Mouse (Mus musculus) kidney, embryonic 14.5 days (tissue): ENCODE data around the gene Hspa5. TPM values are rescaled to one million over a fixed set of nuclear protein-coding genes. Genes with fewer than 3 reads are reported as not detected.

Experiments
- ATAC-seq: fragments of 200-750 bp; cut with Nextera tagmentation; 2 replicates; pipeline ENCODE4 v1.8.0; 2017; ENCODE audit warnings: moderate number of reproducible peaks, mild to moderate bottlenecking, moderate TSS enrichment, moderate library complexity; ENCODE audit not compliant: low FRiP score, low TSS enrichment
- H3K27ac ChIP-seq: fragments of 300-500 bp; sonication (generic); 2 replicates; pipeline ENCODE4 v1.5.1; 2014; ENCODE audit warnings: low read depth, mild to moderate bottlenecking, low read length, moderate library complexity, mixed read lengths
- H3K27me3 ChIP-seq: fragments of 300-500 bp; sonication (generic); 2 replicates; pipeline ENCODE4 v1.6.1; 2014; ENCODE audit warnings: mild to moderate bottlenecking, low read length; ENCODE audit not compliant: control insufficient read depth, insufficient read depth
- H3K36me3 ChIP-seq: fragments of 300-500 bp; sonication (generic); 2 replicates; pipeline ENCODE4 v1.6.1; 2014; ENCODE audit warnings: low read length, mixed read lengths; ENCODE audit not compliant: control insufficient read depth, insufficient read depth
- H3K4me1 ChIP-seq: fragments of 300-500 bp; sonication (generic); 2 replicates; pipeline ENCODE4 v1.6.1; 2014; ENCODE audit warnings: low read length, mixed read lengths; ENCODE audit not compliant: control insufficient read depth, insufficient read depth
- H3K4me2 ChIP-seq: fragments of 300-500 bp; sonication (generic); replicated peaks from 2 replicates; pipeline ENCODE4 v1.6.1; 2014; ENCODE audit warnings: low read depth, mild to moderate bottlenecking, low read length
- H3K4me3 ChIP-seq: fragments of 300-500 bp; sonication (generic); 2 replicates; pipeline ENCODE4 v1.5.1; 2014; ENCODE audit warnings: mild to moderate bottlenecking, low read length
- H3K9ac ChIP-seq: fragments of 300-500 bp; sonication (generic); 2 replicates; pipeline ENCODE4 v1.6.1; 2014; ENCODE audit warnings: low read depth, mild to moderate bottlenecking, low read length, moderate library complexity
- H3K9me3 ChIP-seq: fragments of 300-500 bp; sonication (generic); 2 replicates; pipeline ENCODE4 v1.6.1; 2016; ENCODE audit warnings: low read length; ENCODE audit not compliant: control insufficient read depth
- WGBS: fragments of 180-500 bp; shearing (Covaris S2); extraction: QIAGEN DNeasy Blood & Tissue Kit; methylation state at CpG from one replicate; pipeline ENCODE4 v1.1.7; 2014; 5-methylcytosine and 5-hydroxymethylcytosine counted together
- polyA plus RNA-seq: library from polyadenylated mRNA; unstranded; fragments of >200 nt; fragmentation: Nextera tagmentation; extraction: Ambion mirVana; gene quantifications from 2 replicates; pipeline ENCODE4 v1.2.1, GENCODE M21; 2014

Hspa5 gene
- 615 and 971 TPM in 2 replicates for polyA plus RNA-seq

- peak within 1 kb of the TSS; percentile 99 for H3K9ac ChIP-seq
- H3K27me3 ChIP-seq = no peaks in the 10 kb centered on the region
- H3K4me2 ChIP-seq = peak within 1 kb of the TSS; percentile 81
- peak within 1 kb of the TSS; percentile 92 for H3K27ac ChIP-seq
- ATAC-seq = peak; percentile 99
- H3K36me3 ChIP-seq = peaks cover 41% of the 10 kb centered on the region
- under 1% methylated on average over 60 of the region's 60 CpGs for WGBS
- peak within 1 kb of the TSS; percentile 99 for H3K4me3 ChIP-seq
- H3K4me1 ChIP-seq = peaks cover 33% of the 10 kb centered on the region
- H3K9me3 ChIP-seq = no peaks in the 10 kb centered on the region
These were observed at the start of gene Hspa5 for GRCm38 (mm10) chr2:34771368-34772226. Gene Hspa5 (plus strand): TSS chr2:34771970.

GRCm38 (mm10) chr2:34725269-34725668 lies 46.5 kb upstream of the Hspa5 start:
- no peak overlapping the region for H3K9ac ChIP-seq
- WGBS = 97% methylated on average over 5 of the region's 5 CpGs
- H3K4me3 ChIP-seq = no peak overlapping the region
- no peak overlapping the region for H3K4me2 ChIP-seq
- H3K36me3 ChIP-seq = peaks cover 67% of the 10 kb centered on the region
- ATAC-seq = no peak
- no peaks in the 10 kb centered on the region for H3K9me3 ChIP-seq
- H3K4me1 ChIP-seq = no peaks in the 10 kb centered on the region
- H3K27me3 ChIP-seq = no peaks in the 10 kb centered on the region
- no peak overlapping the region for H3K27ac ChIP-seq

- no peak overlapping the region for H3K9ac ChIP-seq
- ATAC-seq = no peak
- no peak overlapping the region for H3K4me2 ChIP-seq
- H3K27me3 ChIP-seq = no peaks in the 10 kb centered on the region
- peaks cover 57% of the 10 kb centered on the region for H3K36me3 ChIP-seq
- no peaks in the 10 kb centered on the region for H3K4me1 ChIP-seq
- no peak overlapping the region for H3K4me3 ChIP-seq
- no peaks in the 10 kb centered on the region for H3K9me3 ChIP-seq
- no peak overlapping the region for H3K27ac ChIP-seq
- WGBS = 94% methylated on average over 8 of the region's 8 CpGs
These were observed 44.6 kb upstream of the Hspa5 start for GRCm38 (mm10) chr2:34727045-34727728.

- H3K36me3 ChIP-seq = peaks cover 3% of the 10 kb centered on the region; the same call in 1 of the 2 replicates
- no peak overlapping the region for H3K4me2 ChIP-seq
- H3K9me3 ChIP-seq = no peaks in the 10 kb centered on the region
- H3K27me3 ChIP-seq = no peaks in the 10 kb centered on the region
- no peaks in the 10 kb centered on the region for H3K4me1 ChIP-seq
- 97% methylated on average over 1 of the region's 1 CpGs for WGBS
- no peak for ATAC-seq
- H3K4me3 ChIP-seq = no peak overlapping the region
- no peak overlapping the region for H3K27ac ChIP-seq
- no peak overlapping the region for H3K9ac ChIP-seq
These were observed 35.1 kb upstream of the Hspa5 start for GRCm38 (mm10) chr2:34736626-34737025.

- H3K27ac ChIP-seq = no peak overlapping the region
- WGBS = 25% methylated on average over 1 of the region's 1 CpGs
- ATAC-seq = no peak
- H3K4me3 ChIP-seq = no peak overlapping the region
- no peak overlapping the region for H3K9ac ChIP-seq
- H3K4me1 ChIP-seq = no peaks in the 10 kb centered on the region
- no peaks in the 10 kb centered on the region for H3K27me3 ChIP-seq
- no peak overlapping the region for H3K4me2 ChIP-seq
- peaks cover 3% of the 10 kb centered on the region; the same call in 1 of the 2 replicates for H3K36me3 ChIP-seq
- no peaks in the 10 kb centered on the region for H3K9me3 ChIP-seq
These were observed 33.9 kb upstream of the Hspa5 start for GRCm38 (mm10) chr2:34737911-34738310.

- no peaks in the 10 kb centered on the region for H3K27me3 ChIP-seq
- no peak overlapping the region for H3K4me2 ChIP-seq
- H3K4me1 ChIP-seq = no peaks in the 10 kb centered on the region
- H3K36me3 ChIP-seq = no peaks in the 10 kb centered on the region
- ATAC-seq = no peak
- H3K9me3 ChIP-seq = no peaks in the 10 kb centered on the region
- H3K9ac ChIP-seq = no peak overlapping the region
- H3K4me3 ChIP-seq = no peak overlapping the region
- WGBS = 78% methylated on average over 1 of the region's 1 CpGs
- no peak overlapping the region for H3K27ac ChIP-seq
These were observed 31.9 kb upstream of the Hspa5 start for GRCm38 (mm10) chr2:34739684-34740391.

GRCm38 (mm10) chr2:34741390-34742159 lies 30.2 kb upstream of the Hspa5 start:
- H3K9me3 ChIP-seq = no peaks in the 10 kb centered on the region
- H3K4me2 ChIP-seq = no peak overlapping the region
- peaks cover 4% of the 10 kb centered on the region; the same call in 1 of the 2 replicates for H3K36me3 ChIP-seq
- no peaks in the 10 kb centered on the region for H3K27me3 ChIP-seq
- 96% methylated on average over 12 of the region's 12 CpGs for WGBS
- no peak for ATAC-seq
- H3K4me1 ChIP-seq = no peaks in the 10 kb centered on the region
- no peak overlapping the region for H3K4me3 ChIP-seq
- no peak overlapping the region for H3K27ac ChIP-seq
- H3K9ac ChIP-seq = no peak overlapping the region

- 94% methylated on average over 8 of the region's 8 CpGs for WGBS
- no peaks in the 10 kb centered on the region for H3K27me3 ChIP-seq
- H3K4me1 ChIP-seq = no peaks in the 10 kb centered on the region
- H3K4me2 ChIP-seq = no peak overlapping the region
- H3K9me3 ChIP-seq = no peaks in the 10 kb centered on the region
- H3K9ac ChIP-seq = no peak overlapping the region
- no peak overlapping the region for H3K4me3 ChIP-seq
- no peak for ATAC-seq
- H3K27ac ChIP-seq = no peak overlapping the region
- peaks cover 4% of the 10 kb centered on the region; the same call in 1 of the 2 replicates for H3K36me3 ChIP-seq
These were observed 29.1 kb upstream of the Hspa5 start for GRCm38 (mm10) chr2:34742675-34743074.
